ENCODE assay signal across 8 mouse cellular contexts in the genomic region with DNA sequence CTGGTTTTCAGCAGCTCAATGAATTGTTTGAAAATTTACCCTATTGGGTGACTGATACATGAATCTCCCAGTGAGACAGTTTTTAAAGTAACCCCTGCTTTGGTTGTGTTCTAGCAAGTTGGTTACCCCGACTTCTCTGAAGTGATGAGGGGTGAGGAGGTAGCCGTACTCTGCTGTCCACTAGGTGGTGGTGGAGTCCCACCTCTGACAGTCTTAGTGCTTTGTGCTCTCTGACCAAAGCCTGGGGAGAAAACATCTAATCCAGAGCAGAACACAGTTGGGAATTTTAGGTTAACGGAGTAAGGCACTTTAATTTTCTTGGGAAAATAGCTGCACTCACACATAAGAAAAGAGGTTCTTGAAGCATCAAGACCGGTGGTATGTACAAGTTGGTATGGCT.
A peak's percentile ranks its signal among the peaks of the same experiment; 100 is the strongest.
DNase-seq lines count a peak whose midpoint lies in the region; ATAC-seq and TF ChIP-seq lines count a peak whose summit lies in the region.

No protein-coding gene starts in this region.

- H3K4me3 ChIP-seq in forebrain, postnatal 0 days (ENCODE audit: low read depth, low read length) = no peak overlapping the region
- no peak overlapping the region for H3K4me3 ChIP-seq in lung, embryonic 16.5 days (ENCODE audit: low read length)

- no peaks in the 10 kb centered on the region for H3K27me3 ChIP-seq in forebrain, postnatal 0 days (ENCODE audit: insufficient read depth, low read length)
- no peaks in the 10 kb centered on the region for H3K27me3 ChIP-seq in lung, embryonic 16.5 days (ENCODE audit: control insufficient read depth, insufficient read depth, low read depth, low read length)

- DNase-seq in thymus, postnatal 14 days = peak; percentile 5
- DNase-seq in thymus, adult 18-20 months = no peak
- peak; percentile 66 for DNase-seq in cerebellum, adult 8-10 months
- peak; percentile 80 for DNase-seq in forebrain, postnatal 0 days
- peak; percentile 75 to 79 for DNase-seq in kidney, postnatal 4 days
- DNase-seq in right cerebral cortex, adult 18-20 months = peak; percentile 62
- DNase-seq in urinary bladder, postnatal 10 days (ENCODE audit: low spot score) = no peak

- no peaks in the 10 kb centered on the region for H3K36me3 ChIP-seq in forebrain, postnatal 0 days (ENCODE audit: insufficient read depth)
- H3K36me3 ChIP-seq in lung, embryonic 16.5 days (ENCODE audit: control insufficient read depth, insufficient read depth, low read length) = no peaks in the 10 kb centered on the region

- no peak overlapping the region for H3K4me2 ChIP-seq in forebrain, postnatal 0 days (ENCODE audit: low read depth)
- no peak overlapping the region for H3K4me2 ChIP-seq in lung, embryonic 16.5 days (ENCODE audit: low read depth, low read length)

- ATAC-seq in forebrain, postnatal 0 days = peak; percentile 82
- ATAC-seq in lung, embryonic 16.5 days (ENCODE audit: low read depth) = peak; percentile 49; the same call in 1 of the 2 replicates

- TF ChIP-seq CTCF in forebrain, postnatal 0 days (IDR thresholded peaks at IDR 0.05; ENCODE audit: low read depth) = peak; percentile 88

- no peaks in the 10 kb centered on the region for H3K4me1 ChIP-seq in forebrain, postnatal 0 days (ENCODE audit: insufficient read depth)
- H3K4me1 ChIP-seq in lung, embryonic 16.5 days (replicated peaks; ENCODE audit: control insufficient read depth, insufficient read depth, low read length) = no peaks in the 10 kb centered on the region

- no peak overlapping the region for H3K9ac ChIP-seq in forebrain, postnatal 0 days
- H3K9ac ChIP-seq in lung, embryonic 16.5 days (ENCODE audit: low read length) = no peak overlapping the region

- H3K9me3 ChIP-seq in forebrain, postnatal 0 days (ENCODE audit: low read length) = no peaks in the 10 kb centered on the region
- no peaks in the 10 kb centered on the region for H3K9me3 ChIP-seq in lung, embryonic 16.5 days (ENCODE audit: control insufficient read depth, low read length)

- H3K27ac ChIP-seq in forebrain, postnatal 0 days (ENCODE audit: low read depth, low read length) = no peak overlapping the region
- H3K27ac ChIP-seq in lung, embryonic 16.5 days (ENCODE audit: low read length) = no peak overlapping the region

- 27% methylated on average over 4 of the region's 4 CpGs for WGBS in forebrain, postnatal 0 days
- 28% methylated on average over 4 of the region's 4 CpGs for WGBS in lung, embryonic 16.5 days

Comparison
In these comparisons a context has a peak if more than half of its experiments do, and no peak if none do; other contexts are left out.
1. DNase-seq: peak in thymus, postnatal 14 days (single experiment), cerebellum, adult 8-10 months (single experiment), forebrain, postnatal 0 days (single experiment), kidney, postnatal 4 days (2 of 2) and right cerebral cortex, adult 18-20 months (single experiment); none in thymus, adult 18-20 months (0 of 2) and urinary bladder, postnatal 10 days (single experiment).